Mouse (Mus musculus) lung, postnatal 25 days (tissue): Measurements from ENCODE around the gene Ccn6.

Experiments used
- DNase-seq: peaks from one replicate; pipeline ENCODE4 v3.0.0; 2022; ENCODE audit warnings: low spot score

The Ccn6 gene

GRCm38 (mm10) chr10:39161406-39161805 is 2.2 kb downstream of the Ccn6 start:
- no peak for DNase-seq

- DNase-seq = no peak
Measured at GRCm38 (mm10) chr10:39158306-39158705, 5.3 kb downstream of the Ccn6 start.

- no peak for DNase-seq
Measured at GRCm38 (mm10) chr10:39157321-39157720, 6.3 kb downstream of the Ccn6 start.

GRCm38 (mm10) chr10:39156719-39157118 is 6.9 kb downstream of the Ccn6 start:
- no peak for DNase-seq

- DNase-seq = no peak
Measured at GRCm38 (mm10) chr10:39142216-39142615, 21.4 kb downstream of the Ccn6 start.

- DNase-seq = no peak
Measured at GRCm38 (mm10) chr10:39141401-39141800, 22.2 kb downstream of the Ccn6 start.

- DNase-seq = no peak
Measured at GRCm38 (mm10) chr10:39140843-39141242, 22.8 kb downstream of the Ccn6 start.

GRCm38 (mm10) chr10:39138761-39139160 is 24.8 kb downstream of the Ccn6 start:
- DNase-seq = no peak

GRCm38 (mm10) chr10:39137766-39138165 is 25.8 kb downstream of the Ccn6 start:
- DNase-seq = no peak

- peak; percentile 93 for DNase-seq
Measured at GRCm38 (mm10) chr10:39133462-39134310, 29.9 kb downstream of the Ccn6 start, which contains the start of the genes Fam229b and Tube1. Gene Fam229b (minus strand): TSS chr10:39133914. Gene Tube1 (plus strand): TSS chr10:39133976.

- DNase-seq = no peak
Measured at GRCm38 (mm10) chr10:39121412-39121811, 42.2 kb downstream of the Ccn6 start.

- DNase-seq = no peak
Measured at GRCm38 (mm10) chr10:39109489-39109874, 54.1 kb downstream of the Ccn6 start.

GRCm38 (mm10) chr10:39108837-39109488 is 54.6 kb downstream of the Ccn6 start:
- no peak for DNase-seq

GRCm38 (mm10) chr10:39106935-39107334 is 56.7 kb downstream of the Ccn6 start:
- no peak for DNase-seq

GRCm38 (mm10) chr10:39106413-39106812 is 57.2 kb downstream of the Ccn6 start:
- no peak for DNase-seq

GRCm38 (mm10) chr10:39104803-39105449 is 58.7 kb downstream of the Ccn6 start:
- no peak for DNase-seq
